Mouse (Mus musculus) retina, adult 2 months (tissue): ENCODE measurements around the gene Ebpl.
A peak's percentile ranks its signal among the peaks of the same experiment; 100 is the strongest.

Source experiments
- DNase-seq: peaks from one replicate; pipeline ENCODE4 v3.0.0-alpha.2; 2012; ENCODE audit warnings: low read depth, low spot score

Ebpl gene

GRCm38 (mm10) chr14:61360131-61360980, at the start of gene Ebpl:
Gene Ebpl (minus strand): TSS chr14:61360439.
- peak; percentile 69 for DNase-seq

DNA sequence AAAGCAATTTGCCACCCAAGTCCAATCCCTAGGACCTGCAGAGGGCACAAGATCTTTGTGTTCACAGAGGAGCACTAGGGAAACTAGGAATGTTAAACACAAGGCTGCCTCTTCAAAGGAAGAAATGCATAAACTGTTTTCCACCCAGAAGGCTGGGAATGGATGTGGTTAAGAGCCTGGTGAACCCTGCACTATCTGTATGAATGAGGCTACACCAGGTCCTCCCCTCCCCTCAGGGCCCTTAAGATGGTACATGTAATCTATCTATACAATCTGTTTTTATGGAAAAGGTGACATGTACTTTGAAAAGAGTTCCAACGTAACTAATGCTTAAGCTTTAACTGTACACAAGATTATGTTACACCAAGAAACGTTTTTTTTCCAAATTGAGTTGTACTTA, 49.8 kb upstream of the Ebpl start:
- DNase-seq, result no peak

- DNase-seq, result no peak
Observed at GRCm38 (mm10) chr14:61407055-61407454, 46.8 kb upstream of the Ebpl start.

GRCm38 (mm10) chr14:61405761-61406160, 45.5 kb upstream of the Ebpl start:
- no peak for DNase-seq

GRCm38 (mm10) chr14:61404941-61405340, 44.7 kb upstream of the Ebpl start:
- DNase-seq, result no peak

DNA sequence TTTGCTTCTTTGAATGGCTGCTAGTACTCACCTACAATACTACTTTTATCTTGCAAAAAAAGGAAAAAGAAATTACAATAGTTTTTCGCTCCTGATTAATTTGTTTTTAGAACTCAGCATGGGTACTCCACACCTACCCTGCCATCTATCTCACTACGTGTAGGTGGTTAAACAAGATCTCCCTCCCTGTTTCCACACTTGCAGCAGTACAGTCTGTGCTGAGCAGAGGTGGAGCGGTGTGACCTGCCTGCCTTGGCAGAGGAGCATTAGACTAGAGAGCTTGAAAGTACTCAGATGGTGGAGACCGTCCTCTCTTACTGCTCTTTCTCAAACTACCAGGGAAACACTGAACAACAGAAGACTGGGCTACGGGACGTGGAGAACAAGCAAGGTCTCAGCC, 34.5 kb upstream of the Ebpl start:
- DNase-seq, result no peak

GRCm38 (mm10) chr14:61390586-61390985, 30.3 kb upstream of the Ebpl start:
- DNase-seq, result no peak

DNA sequence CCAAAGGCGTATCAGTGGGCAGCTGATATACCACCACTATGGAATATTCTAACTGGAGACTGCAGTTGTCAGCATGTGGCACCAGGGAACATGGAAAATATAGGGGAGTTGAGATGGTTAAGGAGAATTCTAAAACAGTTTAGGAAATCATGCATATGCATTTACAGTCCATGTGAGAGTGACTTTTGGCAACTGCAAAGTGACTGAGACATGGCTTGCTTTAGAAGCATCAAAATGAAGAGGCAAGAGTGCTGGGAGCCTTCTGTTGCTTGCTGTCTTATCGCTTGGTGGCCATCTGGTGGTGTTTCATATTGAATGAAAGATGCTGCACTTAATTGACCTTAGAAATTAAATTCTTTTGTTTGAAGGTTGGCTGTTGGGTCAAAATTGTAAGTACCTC, 7.1 kb upstream of the Ebpl start:
- DNase-seq, result no peak

- no peak for DNase-seq
Observed at GRCm38 (mm10) chr14:61364656-61365055, 4.4 kb upstream of the Ebpl start.

DNA sequence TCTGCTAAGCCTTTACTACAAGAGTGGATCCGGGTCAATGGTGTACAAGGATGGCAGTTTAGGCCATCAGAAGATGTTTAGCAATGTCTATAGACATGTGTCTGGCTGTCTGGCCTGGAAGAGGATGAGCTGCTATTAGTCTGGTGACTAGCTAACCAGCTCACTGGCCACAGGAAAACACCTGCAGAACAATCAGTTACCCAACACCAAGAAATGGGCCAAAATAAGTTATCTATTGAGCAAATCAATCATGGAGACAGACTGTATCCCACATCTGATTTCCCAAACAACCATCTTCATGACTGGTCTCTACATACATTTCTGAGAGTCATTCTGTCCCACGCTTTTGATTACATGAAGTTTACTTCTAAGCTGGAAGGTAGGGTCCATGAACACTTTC, 3.5 kb upstream of the Ebpl start:
- DNase-seq, result no peak

DNA sequence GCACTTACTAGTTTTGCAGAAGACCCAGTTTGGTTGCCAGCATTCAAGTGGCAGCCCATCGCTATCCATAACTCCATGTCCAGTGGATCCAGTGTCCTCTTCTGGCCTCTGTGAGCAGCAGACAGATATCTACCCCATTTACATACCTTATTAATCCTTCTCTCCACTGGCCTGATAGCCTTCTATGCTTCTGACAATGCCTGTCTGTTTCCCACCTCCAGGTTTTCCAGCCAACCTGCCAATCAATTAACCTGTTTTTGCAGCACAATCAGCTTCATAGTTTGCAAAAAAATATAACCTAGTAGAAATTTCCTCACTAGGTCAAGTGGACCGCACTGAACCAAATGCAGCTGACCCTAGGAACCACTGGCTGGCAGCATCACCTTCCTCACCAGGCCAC, 2.0 kb upstream of the Ebpl start:
- no peak for DNase-seq

DNA sequence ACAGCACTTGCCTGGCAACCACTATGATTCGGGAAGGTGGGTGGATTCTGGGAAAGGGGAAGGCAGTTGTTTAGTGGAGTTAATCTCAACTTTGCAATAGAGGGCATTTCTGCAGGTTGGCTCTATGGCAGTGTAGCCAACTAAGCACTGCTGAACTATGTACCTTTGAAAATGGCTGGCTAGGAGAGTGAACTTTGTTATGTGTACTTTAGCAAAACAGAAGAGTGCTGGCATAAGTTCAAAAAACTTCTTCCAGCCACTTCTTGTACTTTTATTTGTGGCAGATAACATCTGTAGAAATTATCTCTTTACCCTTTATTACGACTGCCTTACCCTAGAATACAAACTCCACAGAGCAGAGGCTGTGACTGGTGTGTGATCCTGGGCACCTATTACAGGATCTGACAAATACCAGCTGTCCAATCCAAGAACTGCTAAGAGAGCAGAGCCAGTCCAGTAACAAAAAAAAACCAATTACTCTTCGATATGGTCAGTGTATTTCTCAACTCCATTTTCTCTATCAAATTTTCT, 807 bp upstream of the Ebpl start:
- no peak for DNase-seq

DNA sequence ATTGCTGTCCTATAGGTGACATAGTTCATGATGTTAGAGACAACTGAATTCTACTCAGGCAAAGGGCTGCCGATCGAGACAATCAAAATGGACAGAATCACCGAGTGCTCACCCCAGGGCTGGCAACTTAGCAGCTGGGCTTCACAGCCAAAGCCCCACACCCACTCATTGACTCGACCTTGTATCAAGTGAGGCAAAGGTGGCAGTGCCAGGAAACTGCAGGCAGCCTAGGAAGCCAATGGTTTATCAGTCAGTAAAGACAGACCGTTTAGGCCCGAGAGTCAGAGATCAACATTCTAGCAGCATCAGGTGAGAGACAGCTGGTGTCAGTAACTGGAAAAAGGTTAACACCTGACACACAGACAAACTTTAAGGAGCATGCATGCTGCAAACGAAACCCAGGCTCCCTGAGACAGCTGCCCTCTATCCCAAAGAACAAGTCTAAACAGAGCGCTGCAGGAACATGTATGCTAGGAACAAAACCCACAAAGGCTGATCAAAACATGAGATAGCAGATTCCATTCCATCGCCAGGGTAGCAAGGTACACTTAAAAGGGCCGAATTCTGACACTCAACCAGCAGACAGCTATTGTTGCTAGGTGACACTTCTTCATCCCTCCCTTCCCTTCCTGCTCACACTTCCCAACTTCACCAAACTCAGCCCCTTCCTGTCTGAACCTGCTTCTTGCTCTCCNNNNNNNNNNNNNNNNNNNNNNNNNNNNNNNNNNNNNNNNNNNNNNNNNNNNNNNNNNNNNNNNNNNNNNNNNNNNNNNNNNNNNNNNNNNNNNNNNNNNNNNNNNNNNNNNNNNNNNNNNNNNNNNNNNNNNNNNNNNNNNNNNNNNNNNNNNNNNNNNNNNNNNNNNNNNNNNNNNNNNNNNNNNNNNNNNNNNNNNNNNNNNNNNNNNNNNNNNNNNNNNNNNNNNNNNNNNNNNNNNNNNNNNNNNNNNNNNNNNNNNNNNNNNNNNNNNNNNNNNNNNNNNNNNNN, 5.7 kb downstream of the Ebpl start:
- DNase-seq, result no peak

DNA sequence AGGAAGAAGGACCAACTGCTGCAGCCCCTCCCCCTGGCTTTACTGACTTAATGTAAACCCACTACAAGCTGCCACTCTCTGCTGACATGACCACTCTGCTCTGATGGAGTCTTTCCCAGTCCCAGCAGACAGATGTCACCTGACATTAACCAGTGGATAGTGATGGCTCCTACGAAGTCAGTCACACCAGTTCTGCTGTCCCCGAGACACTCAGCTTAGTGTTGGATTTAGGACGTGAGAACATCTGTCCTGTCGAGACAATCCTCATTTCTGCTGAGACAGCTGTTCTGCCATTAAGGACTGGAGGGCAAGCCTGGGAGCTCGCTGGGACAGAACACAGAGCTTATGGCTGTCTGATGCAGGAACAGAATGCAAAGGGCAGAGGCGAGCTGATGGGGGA, 9.4 kb downstream of the Ebpl start:
- peak; percentile 87 for DNase-seq

GRCm38 (mm10) chr14:61349876-61350275, 10.4 kb downstream of the Ebpl start:
- no peak for DNase-seq

DNA sequence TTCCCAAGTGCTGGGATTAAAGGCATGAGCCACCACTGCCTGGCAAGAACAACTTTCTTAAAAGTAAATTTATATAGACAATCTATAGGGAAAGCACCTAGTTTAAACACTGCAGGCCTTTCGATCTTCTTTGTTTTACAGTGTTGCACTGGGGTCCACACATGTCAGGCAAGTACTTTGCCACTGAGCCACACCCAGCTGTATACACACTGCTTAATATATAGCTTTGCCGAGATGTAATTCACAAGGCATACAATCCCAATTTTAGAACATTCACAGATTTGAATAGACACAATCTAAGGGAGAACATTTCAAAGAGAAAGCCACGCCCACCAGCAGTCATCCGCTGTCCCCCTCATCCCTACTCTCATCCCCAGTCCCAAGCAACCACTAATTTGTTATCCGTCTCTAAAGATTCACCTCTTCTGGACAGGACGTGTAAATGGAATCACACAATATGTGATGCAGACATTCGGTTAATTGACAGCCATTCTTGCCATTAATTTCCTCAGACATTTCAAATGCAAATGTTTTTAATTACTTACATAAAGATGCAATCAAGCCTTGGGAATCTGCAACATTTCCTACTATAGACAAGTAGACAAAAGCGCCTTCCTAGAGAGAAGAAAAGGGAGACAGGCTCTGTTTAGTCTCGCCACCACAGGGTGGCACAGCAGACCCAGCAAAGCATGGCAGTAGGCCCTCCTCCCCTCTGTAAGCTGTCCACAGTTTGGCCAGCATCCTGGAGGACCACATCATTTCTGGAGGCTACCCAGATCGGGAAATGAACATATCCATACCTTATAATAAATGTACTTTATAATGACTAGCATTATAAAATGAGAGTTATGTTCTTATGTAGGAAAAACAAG, 13.2 kb downstream of the Ebpl start:
- no peak for DNase-seq

GRCm38 (mm10) chr14:61344590-61344989, 15.6 kb downstream of the Ebpl start:
- DNase-seq, result no peak

DNA sequence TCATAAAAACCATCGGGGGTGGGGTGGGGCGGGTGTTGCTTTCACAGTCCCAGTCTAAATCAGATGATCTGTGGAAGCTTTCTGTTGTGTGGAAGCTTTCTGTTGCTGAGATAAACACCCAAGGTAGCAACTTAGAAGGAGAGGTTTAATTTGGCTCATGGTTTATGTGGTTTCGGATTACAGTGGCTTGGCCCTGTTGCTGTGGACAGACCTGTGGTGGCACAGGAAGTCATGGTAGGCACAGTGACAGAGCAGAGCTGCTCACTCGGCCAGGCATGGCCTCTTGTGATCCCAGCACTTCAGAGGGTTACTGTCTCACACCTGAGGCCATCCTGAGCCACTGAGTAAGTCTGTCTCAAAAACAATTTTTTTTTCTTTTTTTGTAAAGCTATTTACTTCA, 20.9 kb downstream of the Ebpl start:
- DNase-seq, result no peak

DNA sequence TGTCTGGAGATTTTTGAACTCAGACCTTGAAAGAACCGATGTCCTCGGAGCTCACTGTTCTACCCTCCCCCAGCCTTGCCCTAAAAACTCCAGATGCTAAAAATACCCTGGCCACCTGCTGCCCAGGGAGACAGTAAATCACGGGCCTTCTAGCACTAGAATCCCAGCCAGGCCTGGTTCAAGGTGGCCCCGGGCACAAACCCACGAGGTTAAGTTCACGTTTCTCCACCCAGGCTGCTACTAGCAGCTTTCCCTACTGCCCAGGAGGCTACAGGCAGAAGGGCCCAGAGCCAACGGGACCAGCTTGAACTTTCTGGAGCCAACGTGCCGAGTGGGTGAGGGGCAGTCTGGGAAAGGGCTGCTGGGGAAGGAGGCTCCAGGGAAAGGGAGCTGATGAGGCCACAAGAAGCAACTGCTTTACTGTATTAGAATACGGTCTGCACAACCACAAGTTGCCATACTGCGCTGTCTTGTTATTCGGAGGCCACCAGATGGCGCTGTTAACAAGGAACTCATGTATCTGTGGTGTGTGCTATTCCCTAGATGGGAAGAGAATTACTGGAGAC, 29.2 kb downstream of the Ebpl start:
- peak; percentile 79 for DNase-seq

- peak; percentile 44 for DNase-seq
Observed at GRCm38 (mm10) chr14:61330591-61330990, 29.6 kb downstream of the Ebpl start.
